Mouse (Mus musculus) stomach, embryonic 14.5 days (tissue): ENCODE results near the gene Trim65. TPM values are rescaled to one million over a fixed set of nuclear protein-coding genes. Genes with fewer than 3 reads are reported as not detected.

Experiments used
- ATAC-seq: fragments of 200-750 bp; cut with Nextera tagmentation; 2 replicates; pipeline ENCODE4 v1.8.0; 2017; ENCODE audit warnings: low read depth, moderate TSS enrichment; ENCODE audit not compliant: insufficient number of reproducible peaks, insufficient read depth, low FRiP score
- H3K27ac ChIP-seq: fragments of 300-500 bp; sonication (generic); 2 replicates; pipeline ENCODE4 v1.5.1; 2014; ENCODE audit warnings: mild to moderate bottlenecking, low read length, moderate library complexity, mixed read lengths
- H3K27me3 ChIP-seq: fragments of 300-500 bp; sonication (generic); 2 replicates; pipeline ENCODE4 v1.6.1; 2014; ENCODE audit warnings: low read length, control low read depth, mixed read lengths; ENCODE audit not compliant: control insufficient read depth, insufficient read depth
- H3K36me3 ChIP-seq: fragments of 300-500 bp; sonication (generic); 2 replicates; pipeline ENCODE4 v1.6.1; 2014; ENCODE audit warnings: mild to moderate bottlenecking, control low read depth, low read length, moderate library complexity, mixed read lengths; ENCODE audit not compliant: control insufficient read depth, insufficient read depth
- H3K4me1 ChIP-seq: fragments of 300-500 bp; sonication (generic); 2 replicates; pipeline ENCODE4 v1.6.1; 2014; ENCODE audit warnings: low read length, control low read depth, mixed read lengths; ENCODE audit not compliant: control insufficient read depth, insufficient read depth
- H3K4me2 ChIP-seq: fragments of 300-500 bp; sonication (generic); replicated peaks from 2 replicates; pipeline ENCODE4 v1.6.1; 2014; ENCODE audit warnings: low read depth, low read length, control low read depth
- H3K4me3 ChIP-seq: fragments of 300-500 bp; sonication (generic); 2 replicates; pipeline ENCODE4 v1.5.1; 2014; ENCODE audit warnings: low read depth, low read length, control low read depth
- H3K9ac ChIP-seq: fragments of 300-500 bp; sonication (generic); replicated peaks from 2 replicates; pipeline ENCODE4 v1.6.1; 2014; ENCODE audit warnings: low read depth, mild to moderate bottlenecking, control low read depth, low read length, moderate library complexity, mixed read lengths
- H3K9me3 ChIP-seq: fragments of 300-500 bp; sonication (generic); 2 replicates; pipeline ENCODE4 v1.6.1; 2016; ENCODE audit warnings: low read depth, low read length, control low read depth; ENCODE audit not compliant: control insufficient read depth
- WGBS: fragments of 180-500 bp; shearing (Covaris S2); extraction: QIAGEN DNeasy Blood & Tissue Kit; methylation state at CpG from one replicate; pipeline ENCODE4 v1.1.7; 2014; 5-methylcytosine and 5-hydroxymethylcytosine counted together
- polyA plus RNA-seq: library from polyadenylated mRNA; unstranded; fragments of >200 nt; fragmentation: Nextera tagmentation; extraction: Ambion mirVana; gene quantifications from 2 replicates; pipeline ENCODE4 v1.2.1, GENCODE M21; 2014

Gene Trim65
- polyA plus RNA-seq, 1 experiment from 2014 or later = 5.0 TPM

- Histone ChIP-seq H3K27ac (peak overlapping the region; percentile 39; the same call in 1 of the 2 replicates), H3K36me3 (no peaks in the 10 kb centered on the region), H3K9ac (peak overlapping the region; percentile 36; the same call in 1 of the 2 replicates), H3K27me3 (peaks cover 17% of the 10 kb centered on the region), H3K4me2 (peak overlapping the region; percentile 66), H3K9me3 (no peaks in the 10 kb centered on the region), H3K4me3 (peak overlapping the region; percentile 52), H3K4me1 (peaks cover 42% of the 10 kb centered on the region)
- no peak for ATAC-seq
- 2% methylated on average over 67 of the region's 70 CpGs for WGBS
Observed at GRCm38 (mm10) chr11:116109441-116110081, 21.4 kb downstream of the Trim65 start.

- ATAC-seq = no peak
- peak overlapping the region; percentile 66 for H3K4me2 ChIP-seq
- WGBS = 11% methylated on average over 23 of the region's 23 CpGs
- H3K4me1 ChIP-seq = peaks cover 52% of the 10 kb centered on the region
- no peaks in the 10 kb centered on the region for H3K36me3 ChIP-seq
- H3K4me3 ChIP-seq = peak overlapping the region; percentile 52
- H3K27me3 ChIP-seq = peaks cover 17% of the 10 kb centered on the region
- no peak overlapping the region for H3K27ac ChIP-seq
- H3K9me3 ChIP-seq = no peaks in the 10 kb centered on the region
- H3K9ac ChIP-seq = 0 out of 2 replicates have a peak overlapping the region, but pooled peaks have one; percentile 14
Observed at GRCm38 (mm10) chr11:116108464-116109137, 22.3 kb downstream of the Trim65 start.

GRCm38 (mm10) chr11:116107777-116108285, 23.1 kb downstream of the Trim65 start:
- no peak overlapping the region for H3K27ac ChIP-seq
- ATAC-seq = no peak
- peaks cover 60% of the 10 kb centered on the region for H3K4me1 ChIP-seq
- H3K27me3 ChIP-seq = peaks cover 17% of the 10 kb centered on the region
- H3K9me3 ChIP-seq = no peaks in the 10 kb centered on the region
- no peaks in the 10 kb centered on the region for H3K36me3 ChIP-seq
- peak overlapping the region; percentile 66 for H3K4me2 ChIP-seq
- no peak overlapping the region for H3K9ac ChIP-seq
- 36% methylated on average over 19 of the region's 19 CpGs for WGBS
- peak overlapping the region; percentile 52; the same call in 1 of the 2 replicates for H3K4me3 ChIP-seq

GRCm38 (mm10) chr11:116106963-116107776, 23.8 kb downstream of the Trim65 start:
- Histone ChIP-seq H3K27ac (no peak overlapping the region), H3K27me3 (peaks cover 17% of the 10 kb centered on the region), H3K4me2 (peak overlapping the region; percentile 66)

GRCm38 (mm10) chr11:116106154-116106962, 24.6 kb downstream of the Trim65 start:
- 0 out of 2 replicates have a peak overlapping the region, but pooled peaks have one; percentile 18 for H3K9ac ChIP-seq
- WGBS = 25% methylated on average over 32 of the region's 32 CpGs
- ATAC-seq = 0 out of 2 replicates have a peak, but pooled peaks have one; percentile 14
- H3K4me2 ChIP-seq = peak overlapping the region; percentile 32
- H3K4me1 ChIP-seq = peaks cover 73% of the 10 kb centered on the region
- H3K27ac ChIP-seq = peak overlapping the region; percentile 15; the same call in 1 of the 2 replicates
- H3K4me3 ChIP-seq = no peak overlapping the region
- H3K36me3 ChIP-seq = no peaks in the 10 kb centered on the region
- peaks cover 17% of the 10 kb centered on the region for H3K27me3 ChIP-seq
- H3K9me3 ChIP-seq = no peaks in the 10 kb centered on the region

More at GRCm38 (mm10) chr11:116106963-116107776, 23.8 kb downstream of the Trim65 start:
- 39% methylated on average over 14 of the region's 14 CpGs for WGBS
- no peak overlapping the region for H3K4me3 ChIP-seq
- no peaks in the 10 kb centered on the region for H3K9me3 ChIP-seq
- H3K36me3 ChIP-seq = no peaks in the 10 kb centered on the region
- ATAC-seq = no peak
- peaks cover 65% of the 10 kb centered on the region for H3K4me1 ChIP-seq
- no peak overlapping the region for H3K9ac ChIP-seq

GRCm38 (mm10) chr11:116105065-116105464, 25.9 kb downstream of the Trim65 start:
- H3K4me3 ChIP-seq = no peak overlapping the region
- no peak overlapping the region; the same call in 1 of the 2 replicates for H3K27ac ChIP-seq
- peaks cover 17% of the 10 kb centered on the region for H3K27me3 ChIP-seq
- no peak for ATAC-seq
- H3K9ac ChIP-seq = no peak overlapping the region
- no peak overlapping the region for H3K4me2 ChIP-seq
- no peaks in the 10 kb centered on the region for H3K36me3 ChIP-seq
- H3K4me1 ChIP-seq = peaks cover 82% of the 10 kb centered on the region
- WGBS = 81% methylated on average over 2 of the region's 2 CpGs
- no peaks in the 10 kb centered on the region for H3K9me3 ChIP-seq

- Histone ChIP-seq H3K27ac (peak overlapping the region; percentile 86), H3K36me3 (no peaks in the 10 kb centered on the region), H3K4me1 (peaks cover 84% of the 10 kb centered on the region), H3K4me2 (no peak overlapping the region), H3K4me3 (no peak overlapping the region), H3K9me3 (no peaks in the 10 kb centered on the region), H3K9ac (no peak overlapping the region), H3K27me3 (peaks cover 17% of the 10 kb centered on the region)
- peak; percentile 78 for ATAC-seq
- WGBS = 32% methylated on average over 14 of the region's 14 CpGs
Observed at GRCm38 (mm10) chr11:116104006-116104646, 26.8 kb downstream of the Trim65 start.
